Mouse (Mus musculus): ENCODE results near the gene Myo1e.

- no peak for TF ChIP-seq CTCF (IDR thresholded peaks at IDR 0.05; ENCODE audit: low read depth, low read length)
- no peak for TF ChIP-seq POLR2AphosphoS5 (IDR thresholded peaks at IDR 0.05; ENCODE audit: insufficient replicate concordance, low read depth, low read length)
- no peak for TF ChIP-seq GATA1 (IDR thresholded peaks at IDR 0.05; ENCODE audit: borderline replicate concordance, low read length)
- no peak for TF ChIP-seq TAL1 (conservative IDR thresholded peaks at IDR 0.05; ENCODE audit: low read depth, low read length)
- TF ChIP-seq GATA2 (IDR thresholded peaks at IDR 0.05; ENCODE audit: borderline replicate concordance, low read depth, low read length), result no peak
Measured at GRCm38 (mm10) chr9:70314019-70314418, 106.9 kb downstream of the Myo1e start.

Data from G1E (cell line).